Mouse (Mus musculus): ENCODE results near the gene Parva. TPM values are rescaled to one million over a fixed set of nuclear protein-coding genes. Genes with fewer than 3 reads are reported as not detected.

Gene Parva
- polyA plus RNA-seq (2012; rRNA removed): 54.7 and 80.5 TPM in 2 replicates

DNA sequence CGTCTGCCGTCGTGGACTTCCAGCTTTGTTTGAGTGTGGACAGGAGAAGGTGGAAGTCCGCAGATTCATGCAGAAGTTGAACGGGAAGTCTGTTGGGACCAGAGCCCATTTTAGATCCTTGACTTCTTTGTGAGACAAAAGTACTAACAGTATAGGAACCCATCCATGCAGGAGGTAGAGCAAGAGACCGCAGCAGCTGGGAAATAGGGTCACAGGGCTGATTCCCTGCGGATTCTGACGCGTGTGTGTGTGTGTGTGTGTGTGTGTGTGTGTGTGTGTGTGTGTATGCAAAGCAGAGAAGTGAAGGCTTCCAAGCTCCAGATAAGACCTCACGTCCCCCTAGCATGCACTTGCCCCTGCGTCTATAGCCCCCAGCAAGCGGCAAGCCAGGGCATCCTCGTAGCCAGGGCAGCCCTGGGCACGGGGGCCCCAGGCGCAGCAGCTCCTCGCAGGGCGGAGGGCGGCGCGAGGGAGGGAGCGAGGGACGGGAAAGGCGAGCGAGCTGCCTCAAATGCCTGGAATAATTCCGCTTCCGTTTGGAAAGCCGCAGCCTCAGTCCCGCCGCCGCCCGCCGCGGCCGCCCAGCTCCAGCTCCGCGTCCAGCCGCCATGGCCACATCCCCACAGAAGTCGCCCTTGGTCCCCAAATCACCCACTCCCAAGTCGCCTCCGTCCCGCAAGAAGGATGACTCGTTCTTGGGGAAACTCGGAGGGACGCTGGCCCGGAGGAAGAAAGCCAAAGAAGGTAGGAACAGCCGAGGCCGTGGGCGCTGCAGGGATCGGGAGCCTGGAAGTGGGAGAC lies at the start of gene Parva:
TSS of gene Parva (plus strand) at position 149 of the 801 bp plus-strand sequence.
- peak; percentile 81 for DNase-seq
- WGBS: 1% methylated on average over 49 of the region's 49 CpGs
- no peak for TF ChIP-seq CTCF (IDR thresholded peaks at IDR 0.05; ENCODE audit: insufficient read depth, low read length)
- peak; percentile 55 for TF ChIP-seq POLR2A (IDR thresholded peaks at IDR 0.05; ENCODE audit: borderline replicate concordance, extremely low read depth, low read depth, low read length)
- Histone ChIP-seq H3K4me1 (ENCODE audit: control insufficient read depth, insufficient read depth, low read length) (peaks cover 5% of the 10 kb centered on the region; the same call in 1 of the 2 replicates), H3K4me3 (replicated peaks; ENCODE audit: extremely low read depth, low read depth, low read length) (peak within 1 kb of the TSS; percentile 88)

DNA sequence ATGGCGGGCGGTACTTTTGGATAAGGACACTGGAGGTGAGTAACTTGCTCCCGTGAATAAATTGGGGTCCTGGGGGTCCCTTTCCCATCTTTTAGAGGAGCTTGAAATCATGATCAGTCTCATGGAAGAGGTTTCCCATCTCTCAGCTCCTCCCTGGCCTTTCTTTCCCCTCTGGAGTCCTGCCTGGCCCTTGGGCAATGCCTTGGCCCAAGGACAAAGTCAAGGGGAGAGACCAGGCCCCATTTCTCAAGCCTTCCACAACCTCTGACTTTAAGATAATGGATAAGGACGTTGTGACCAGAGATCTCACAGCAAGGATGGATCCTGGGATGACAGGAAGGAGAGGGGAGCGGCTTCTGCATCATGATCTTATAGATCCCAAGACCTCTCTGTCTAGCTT lies 49.2 kb upstream of the Parva start:
- no peak for DNase-seq
- WGBS: 80% methylated on average over 5 of the region's 5 CpGs

DNA sequence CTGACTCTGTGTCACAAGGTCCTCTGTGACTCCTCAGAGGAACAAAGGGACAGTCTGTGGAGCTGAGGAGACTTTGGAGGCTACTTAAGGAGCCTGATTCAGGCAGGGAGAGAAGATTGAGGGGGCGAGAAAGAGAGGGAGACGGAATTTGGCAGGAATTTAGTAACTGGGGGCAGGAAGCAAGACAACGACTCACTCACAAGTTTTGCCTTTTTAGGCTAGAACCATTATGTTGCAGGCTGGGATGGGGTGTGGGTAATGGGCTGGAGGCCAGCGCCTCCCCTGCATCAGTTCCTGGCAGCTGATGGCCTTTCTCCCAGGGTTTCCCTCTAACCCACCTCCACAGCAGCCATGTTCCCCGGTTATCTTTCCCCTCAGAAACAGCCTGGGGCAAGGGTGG lies 48.8 kb upstream of the Parva start:
- WGBS: 71% methylated on average over 5 of the region's 5 CpGs
- H3K4me3 ChIP-seq (replicated peaks; ENCODE audit: extremely low read depth, low read depth, low read length): no peak overlapping the region
- DNase-seq: no peak
- TF ChIP-seq CTCF (IDR thresholded peaks at IDR 0.05; ENCODE audit: insufficient read depth, low read length): no peak
- TF ChIP-seq POLR2A (IDR thresholded peaks at IDR 0.05; ENCODE audit: borderline replicate concordance, extremely low read depth, low read depth, low read length): no peak
- no peaks in the 10 kb centered on the region for H3K4me1 ChIP-seq (ENCODE audit: control insufficient read depth, insufficient read depth, low read length)

More for the DNA sequence above, 49.2 kb upstream of the Parva start:
- TF ChIP-seq CTCF (IDR thresholded peaks at IDR 0.05; ENCODE audit: insufficient read depth, low read length): no peak
- TF ChIP-seq POLR2A (IDR thresholded peaks at IDR 0.05; ENCODE audit: borderline replicate concordance, extremely low read depth, low read depth, low read length): no peak
- H3K4me3 ChIP-seq (replicated peaks; ENCODE audit: extremely low read depth, low read depth, low read length): no peak overlapping the region
- no peaks in the 10 kb centered on the region for H3K4me1 ChIP-seq (ENCODE audit: control insufficient read depth, insufficient read depth, low read length)

DNA sequence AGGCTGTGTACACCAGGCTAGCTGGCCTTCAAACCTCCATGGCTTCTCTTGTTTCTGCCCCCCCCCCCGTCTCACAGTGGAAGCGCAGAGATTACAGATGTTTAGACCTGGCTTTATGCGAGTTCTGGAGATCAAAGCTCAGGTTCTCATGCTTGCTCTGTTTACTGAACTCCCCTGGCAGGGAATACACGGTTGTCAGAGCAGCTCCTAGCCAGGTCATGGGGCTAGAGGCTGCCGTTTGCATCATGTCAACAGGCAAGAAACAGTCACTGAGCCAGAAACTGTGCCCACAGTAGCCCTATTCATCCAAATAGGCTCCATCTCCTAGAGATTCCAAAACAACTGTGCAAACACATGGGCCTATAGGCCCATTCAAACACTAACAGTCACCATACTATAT lies 40.8 kb upstream of the Parva start:
- no peak for DNase-seq
- WGBS: 70% methylated on average over 5 of the region's 5 CpGs
- TF ChIP-seq POLR2A (IDR thresholded peaks at IDR 0.05; ENCODE audit: borderline replicate concordance, extremely low read depth, low read depth, low read length): no peak
- no peak for TF ChIP-seq CTCF (IDR thresholded peaks at IDR 0.05; ENCODE audit: insufficient read depth, low read length)
- no peak overlapping the region for H3K4me3 ChIP-seq (replicated peaks; ENCODE audit: extremely low read depth, low read depth, low read length)
- H3K4me1 ChIP-seq (ENCODE audit: control insufficient read depth, insufficient read depth, low read length): peaks cover 8% of the 10 kb centered on the region

DNA sequence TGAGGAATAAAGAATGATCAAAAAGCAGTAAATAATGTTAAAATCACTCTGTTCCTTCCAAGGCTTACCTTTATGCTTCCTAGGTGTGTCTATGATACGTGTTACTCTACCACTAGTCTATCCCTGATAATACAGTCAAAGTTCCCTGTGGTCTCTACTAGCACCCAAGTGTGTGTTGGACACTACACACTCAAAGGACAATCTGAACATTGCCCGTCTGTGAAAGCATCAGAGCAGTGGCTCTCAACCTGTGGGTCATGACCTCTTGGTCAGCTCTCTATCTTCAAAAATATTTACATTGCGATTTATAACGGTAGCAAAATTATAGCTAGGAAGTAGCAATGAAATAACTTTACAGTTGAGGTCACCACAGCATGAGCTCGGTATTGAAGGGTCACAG lies 39.4 kb upstream of the Parva start:
- TF ChIP-seq POLR2A (IDR thresholded peaks at IDR 0.05; ENCODE audit: borderline replicate concordance, extremely low read depth, low read depth, low read length): no peak
- no peak for TF ChIP-seq CTCF (IDR thresholded peaks at IDR 0.05; ENCODE audit: insufficient read depth, low read length)
- no peak overlapping the region for H3K4me3 ChIP-seq (replicated peaks; ENCODE audit: extremely low read depth, low read depth, low read length)
- DNase-seq: no peak
- 77% methylated on average over 5 of the region's 5 CpGs for WGBS
- H3K4me1 ChIP-seq (ENCODE audit: control insufficient read depth, insufficient read depth, low read length): peaks cover 8% of the 10 kb centered on the region

DNA sequence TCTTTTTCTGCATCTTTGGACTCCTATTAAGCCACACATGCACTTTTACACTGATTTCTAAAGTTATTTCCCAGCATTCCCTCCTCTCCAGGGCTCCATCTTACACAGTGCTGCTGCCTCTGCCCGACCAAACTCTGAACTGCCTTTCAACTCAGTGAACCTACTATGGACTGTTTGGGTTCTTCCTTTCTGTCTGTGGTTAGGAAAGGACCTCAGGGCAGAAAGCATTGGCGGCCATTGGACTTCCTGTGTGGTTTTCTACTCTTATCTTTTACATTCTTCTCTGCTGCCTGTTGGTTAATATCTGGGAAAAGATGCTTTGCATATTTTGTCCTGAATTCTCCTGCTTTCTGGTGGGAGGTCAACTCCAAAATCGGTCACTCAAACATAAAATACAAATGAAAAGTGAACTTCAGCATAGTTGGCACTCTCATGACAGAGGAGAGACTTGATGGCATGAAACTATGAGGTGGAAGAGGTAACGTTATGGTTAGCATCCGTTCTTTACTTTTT lies 38.9 kb upstream of the Parva start:
- TF ChIP-seq POLR2A (IDR thresholded peaks at IDR 0.05; ENCODE audit: borderline replicate concordance, extremely low read depth, low read depth, low read length): no peak
- TF ChIP-seq CTCF (IDR thresholded peaks at IDR 0.05; ENCODE audit: insufficient read depth, low read length): no peak
- DNase-seq: no peak
- peaks cover 8% of the 10 kb centered on the region for H3K4me1 ChIP-seq (ENCODE audit: control insufficient read depth, insufficient read depth, low read length)
- no peak overlapping the region for H3K4me3 ChIP-seq (replicated peaks; ENCODE audit: extremely low read depth, low read depth, low read length)
- WGBS: 74% methylated on average over 5 of the region's 5 CpGs

DNA sequence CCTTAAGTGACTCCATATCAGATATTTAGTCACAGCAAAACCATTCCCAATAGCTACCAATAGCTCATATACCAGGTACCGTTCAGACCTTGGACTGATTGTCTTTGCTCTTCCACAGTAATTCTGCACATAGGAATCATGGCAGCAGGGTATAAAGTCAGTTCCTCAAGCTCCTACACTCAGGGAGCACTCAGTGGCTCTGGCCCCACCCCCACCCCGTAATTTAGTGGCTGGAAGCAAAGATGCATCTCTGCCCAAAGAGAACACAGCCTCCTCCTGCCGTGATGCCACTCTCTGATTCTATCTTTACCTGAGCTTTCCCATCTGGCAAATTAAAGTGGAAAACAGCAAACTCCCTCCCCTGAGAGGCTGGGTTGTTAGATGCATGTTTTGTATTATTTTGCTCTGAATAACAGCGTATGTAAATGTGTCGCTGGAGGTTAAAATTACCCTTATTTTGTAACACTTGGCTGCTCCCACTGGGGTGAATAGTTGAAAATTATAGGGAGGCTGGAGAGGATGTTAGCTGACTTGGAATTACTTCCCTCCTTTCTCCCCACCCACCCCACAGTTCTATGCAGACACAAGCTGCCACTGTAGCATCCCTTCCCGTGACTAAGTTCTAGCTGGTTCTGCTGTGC lies 37.6 kb upstream of the Parva start:
- Histone ChIP-seq H3K4me1 (ENCODE audit: control insufficient read depth, insufficient read depth, low read length) (peaks cover 8% of the 10 kb centered on the region), H3K4me3 (replicated peaks; ENCODE audit: extremely low read depth, low read depth, low read length) (no peak overlapping the region)
- WGBS: 51% methylated on average over 6 of the region's 6 CpGs
- DNase-seq: no peak
- no peak for TF ChIP-seq CTCF (IDR thresholded peaks at IDR 0.05; ENCODE audit: insufficient read depth, low read length)
- TF ChIP-seq POLR2A (IDR thresholded peaks at IDR 0.05; ENCODE audit: borderline replicate concordance, extremely low read depth, low read depth, low read length): no peak

DNA sequence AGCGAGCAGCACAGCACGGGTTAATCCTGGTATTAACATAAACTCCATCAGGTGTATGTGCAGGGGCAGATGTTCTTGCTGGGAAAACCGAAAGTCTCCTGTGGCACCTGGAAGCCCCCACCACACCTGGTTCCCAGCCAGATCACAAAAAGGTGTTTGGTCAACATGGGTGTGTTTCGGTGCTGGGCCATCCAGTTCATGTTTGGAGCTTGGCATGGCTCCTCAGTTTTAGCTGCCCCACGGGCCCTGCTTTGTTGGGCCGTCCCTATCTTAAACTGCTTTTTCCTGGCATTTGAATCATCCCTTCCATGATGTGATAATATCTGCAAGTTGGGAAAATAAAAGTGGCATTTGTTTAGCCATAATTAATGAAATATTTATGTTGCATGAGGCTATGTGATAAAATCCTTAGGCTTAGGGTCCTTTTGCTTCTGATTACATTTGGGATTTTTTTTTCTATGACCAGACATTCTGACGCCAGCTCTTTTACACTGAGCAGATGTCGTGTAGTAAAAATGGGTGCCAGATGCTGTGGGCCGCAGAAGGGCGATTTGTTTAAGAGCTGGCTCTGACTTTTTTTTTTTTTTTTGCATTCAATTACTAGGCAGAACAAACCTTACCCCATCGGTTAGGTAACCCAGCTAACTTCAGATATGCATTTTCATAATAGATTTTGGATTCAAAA lies 36.9 kb upstream of the Parva start:
- H3K4me1 ChIP-seq (ENCODE audit: control insufficient read depth, insufficient read depth, low read length): peaks cover 8% of the 10 kb centered on the region
- 24% methylated on average over 11 of the region's 11 CpGs for WGBS
- no peak overlapping the region for H3K4me3 ChIP-seq (replicated peaks; ENCODE audit: extremely low read depth, low read depth, low read length)
- peak; percentile 34 for DNase-seq
- TF ChIP-seq POLR2A (IDR thresholded peaks at IDR 0.05; ENCODE audit: borderline replicate concordance, extremely low read depth, low read depth, low read length) (no peak), CTCF (IDR thresholded peaks at IDR 0.05; ENCODE audit: insufficient read depth, low read length) (no peak)

DNA sequence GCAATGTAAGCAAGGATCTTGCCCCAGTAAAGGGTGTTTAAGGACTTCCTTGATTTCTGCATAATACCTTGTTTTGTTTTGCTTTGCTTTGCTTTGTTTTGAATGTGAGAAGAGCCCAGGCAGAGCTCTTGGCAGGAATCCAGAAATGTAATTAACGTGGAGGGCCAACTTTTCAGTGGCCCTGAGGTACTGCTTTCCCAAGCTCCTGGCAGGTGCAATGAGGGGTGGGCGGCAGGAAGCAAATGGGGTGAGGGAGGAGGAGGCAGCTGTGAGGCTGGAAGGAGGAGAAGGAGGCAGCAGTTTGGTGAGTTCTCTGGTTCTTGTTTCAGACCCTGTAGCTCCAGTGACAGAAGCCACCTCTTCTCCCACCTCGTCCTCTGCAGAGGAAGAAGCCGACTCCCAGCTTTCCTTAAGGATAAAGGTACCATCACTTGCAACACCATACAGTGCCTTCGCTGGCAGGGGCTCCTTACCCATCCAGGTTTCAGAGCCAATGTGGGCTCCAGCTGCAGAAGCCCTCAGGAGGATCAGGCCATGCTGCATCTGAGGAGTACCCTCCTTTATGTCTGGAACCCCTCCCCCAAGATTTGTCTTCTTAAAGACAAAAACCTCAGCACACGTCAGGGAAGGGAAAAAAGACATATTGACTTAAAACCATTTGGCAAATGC lies 36.2 kb upstream of the Parva start:
- peaks cover 8% of the 10 kb centered on the region for H3K4me1 ChIP-seq (ENCODE audit: control insufficient read depth, insufficient read depth, low read length)
- TF ChIP-seq POLR2A (IDR thresholded peaks at IDR 0.05; ENCODE audit: borderline replicate concordance, extremely low read depth, low read depth, low read length): no peak
- no peak for TF ChIP-seq CTCF (IDR thresholded peaks at IDR 0.05; ENCODE audit: insufficient read depth, low read length)
- peak; percentile 21 for DNase-seq
- no peak overlapping the region for H3K4me3 ChIP-seq (replicated peaks; ENCODE audit: extremely low read depth, low read depth, low read length)
- WGBS: 37% methylated on average over 6 of the region's 6 CpGs

Data from lung, adult 2 months (tissue).